Mouse (Mus musculus) kidney, adult 11 months (tissue): ENCODE measurements around the gene Mettl7a3.

ENCODE experiments used
- DNase-seq: peaks from one replicate; pipeline ENCODE4 v3.0.0; 2022

Gene Mettl7a3

DNA sequence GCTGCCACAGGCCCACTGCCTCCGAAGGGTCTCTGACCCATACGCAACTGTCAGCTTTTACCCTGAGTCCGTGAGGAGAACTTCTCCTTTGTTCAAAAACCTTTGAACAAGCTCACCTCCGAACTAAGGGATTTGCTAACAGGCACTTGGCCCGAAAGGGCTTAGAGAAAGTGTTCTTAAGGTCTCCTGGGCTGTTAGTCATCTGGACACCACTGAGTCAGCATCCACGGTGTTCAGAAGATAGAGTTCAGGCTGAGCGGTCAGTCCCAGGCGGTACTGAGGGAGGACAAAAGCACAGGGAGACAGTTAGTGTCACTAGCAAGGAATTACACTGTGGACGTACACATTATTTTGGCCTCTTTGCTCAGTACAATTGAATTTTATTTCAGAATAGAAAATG is 54.2 kb downstream of the Mettl7a3 start:
- no peak for DNase-seq
